Mouse (Mus musculus) neural tube, embryonic 12.5 days (tissue): Measurements from ENCODE around the gene Slc2a3. TPM values are rescaled to one million over a fixed set of nuclear protein-coding genes. Genes with fewer than 3 reads are reported as not detected.

Experiments
- ATAC-seq: fragments of 200-750 bp; cut with Nextera tagmentation; 2 replicates; pipeline ENCODE4 v1.8.0; 2017; ENCODE audit warnings: low read depth, mild to moderate bottlenecking, moderate TSS enrichment, moderate library complexity; ENCODE audit not compliant: low FRiP score
- H3K27ac ChIP-seq: fragments of 300-500 bp; sonication (generic); 2 replicates; pipeline ENCODE4 v1.5.1; 2016
- H3K27me3 ChIP-seq: fragments of 300-500 bp; sonication (generic); replicated peaks from 2 replicates; pipeline ENCODE4 v1.6.1; 2016; ENCODE audit warnings: mild to moderate bottlenecking
- H3K36me3 ChIP-seq: fragments of 300-500 bp; sonication (generic); 2 replicates; pipeline ENCODE4 v1.6.1; 2016; ENCODE audit warnings: mild to moderate bottlenecking
- H3K4me1 ChIP-seq: fragments of 300-500 bp; sonication (generic); 2 replicates; pipeline ENCODE4 v1.6.1; 2016
- H3K4me2 ChIP-seq: fragments of 300-500 bp; sonication (generic); replicated peaks from 2 replicates; pipeline ENCODE4 v1.6.1; 2016; ENCODE audit warnings: mild to moderate bottlenecking
- H3K4me3 ChIP-seq: fragments of 300-500 bp; sonication (generic); 2 replicates; pipeline ENCODE4 v1.5.1; 2016
- H3K9ac ChIP-seq: fragments of 300-500 bp; sonication (generic); 2 replicates; pipeline ENCODE4 v1.6.1; 2016; ENCODE audit warnings: mild to moderate bottlenecking
- H3K9me3 ChIP-seq: fragments of 300-500 bp; sonication (generic); 2 replicates; pipeline ENCODE4 v1.6.1; 2016; ENCODE audit warnings: mild to moderate bottlenecking
- WGBS: fragments of 180-500 bp; shearing (Covaris S2); methylation state at CpG from one replicate; pipeline ENCODE4 v1.1.7; 2016; 5-methylcytosine and 5-hydroxymethylcytosine counted together
- polyA plus RNA-seq: library from polyadenylated mRNA; unstranded; fragments of >200 nt; fragmentation: Nextera tagmentation; extraction: Ambion mirVana; gene quantifications from 2 replicates; pipeline ENCODE4 v1.2.1, GENCODE M21; 2016

Gene Slc2a3
- polyA plus RNA-seq, 1 experiment from 2014 or later: 26.1 TPM

- H3K9me3 ChIP-seq: no peaks in the 10 kb centered on the region
- H3K36me3 ChIP-seq: no peaks in the 10 kb centered on the region
- peak overlapping the region; percentile 95 for H3K4me2 ChIP-seq
- H3K9ac ChIP-seq: peak overlapping the region; percentile 68; the same call in 1 of the 2 replicates
- H3K4me3 ChIP-seq: peak overlapping the region; percentile 51
- 44% methylated on average over 10 of the region's 10 CpGs for WGBS
- ATAC-seq: no peak
- peaks cover 19% of the 10 kb centered on the region for H3K27me3 ChIP-seq
- no peak overlapping the region for H3K27ac ChIP-seq
- peaks cover 4% of the 10 kb centered on the region; the same call in 1 of the 2 replicates for H3K4me1 ChIP-seq
Observed at GRCm38 (mm10) chr6:122800640-122801300, 670 bp downstream of the Slc2a3 start.

GRCm38 (mm10) chr6:122795254-122795935 is 6.0 kb downstream of the Slc2a3 start:
- H3K4me2 ChIP-seq: no peak overlapping the region
- no peaks in the 10 kb centered on the region for H3K4me1 ChIP-seq
- WGBS: 81% methylated on average over 8 of the region's 8 CpGs
- H3K27ac ChIP-seq: no peak overlapping the region
- no peak overlapping the region for H3K9ac ChIP-seq
- ATAC-seq: no peak
- H3K9me3 ChIP-seq: no peaks in the 10 kb centered on the region
- H3K4me3 ChIP-seq: no peak overlapping the region
- no peaks in the 10 kb centered on the region for H3K36me3 ChIP-seq
- no peaks in the 10 kb centered on the region for H3K27me3 ChIP-seq

- WGBS: 37% methylated on average over 5 of the region's 5 CpGs
- H3K4me3 ChIP-seq: no peak overlapping the region
Observed at GRCm38 (mm10) chr6:122786275-122786674, 15.2 kb downstream of the Slc2a3 start.

GRCm38 (mm10) chr6:122784866-122785265 is 16.6 kb downstream of the Slc2a3 start:
- H3K27me3 ChIP-seq: no peaks in the 10 kb centered on the region
- no peak overlapping the region for H3K4me2 ChIP-seq
- 94% methylated on average over 3 of the region's 3 CpGs for WGBS
- H3K4me1 ChIP-seq: no peaks in the 10 kb centered on the region
- H3K4me3 ChIP-seq: no peak overlapping the region
- no peak for ATAC-seq
- H3K27ac ChIP-seq: no peak overlapping the region
- H3K9me3 ChIP-seq: no peaks in the 10 kb centered on the region
- no peaks in the 10 kb centered on the region for H3K36me3 ChIP-seq
- no peak overlapping the region for H3K9ac ChIP-seq

More at GRCm38 (mm10) chr6:122786275-122786674, 15.2 kb downstream of the Slc2a3 start:
- Histone ChIP-seq H3K9ac (no peak overlapping the region), H3K9me3 (no peaks in the 10 kb centered on the region), H3K27me3 (no peaks in the 10 kb centered on the region), H3K36me3 (no peaks in the 10 kb centered on the region), H3K4me2 (no peak overlapping the region), H3K27ac (no peak overlapping the region), H3K4me1 (no peaks in the 10 kb centered on the region)
- no peak for ATAC-seq

- no peak overlapping the region for H3K27ac ChIP-seq
- H3K27me3 ChIP-seq: no peaks in the 10 kb centered on the region
- no peak overlapping the region for H3K4me3 ChIP-seq
- no peaks in the 10 kb centered on the region for H3K4me1 ChIP-seq
- no peaks in the 10 kb centered on the region for H3K36me3 ChIP-seq
- no peak overlapping the region for H3K4me2 ChIP-seq
- H3K9me3 ChIP-seq: no peaks in the 10 kb centered on the region
- no peak for ATAC-seq
- WGBS: 86% methylated on average over 3 of the region's 3 CpGs
- H3K9ac ChIP-seq: no peak overlapping the region
Observed at GRCm38 (mm10) chr6:122782164-122782563, 19.3 kb downstream of the Slc2a3 start.

GRCm38 (mm10) chr6:122781167-122781566 is 20.3 kb downstream of the Slc2a3 start:
- Histone ChIP-seq H3K27ac (no peak overlapping the region), H3K9ac (no peak overlapping the region), H3K4me1 (no peaks in the 10 kb centered on the region), H3K4me3 (no peak overlapping the region), H3K4me2 (no peak overlapping the region), H3K36me3 (no peaks in the 10 kb centered on the region), H3K9me3 (no peaks in the 10 kb centered on the region), H3K27me3 (no peaks in the 10 kb centered on the region)
- 80% methylated on average over 4 of the region's 4 CpGs for WGBS
- ATAC-seq: no peak

GRCm38 (mm10) chr6:122779916-122780315 is 21.5 kb downstream of the Slc2a3 start:
- Histone ChIP-seq H3K4me2 (no peak overlapping the region), H3K27ac (no peak overlapping the region), H3K9ac (no peak overlapping the region), H3K4me3 (no peak overlapping the region), H3K27me3 (no peaks in the 10 kb centered on the region), H3K4me1 (no peaks in the 10 kb centered on the region), H3K36me3 (no peaks in the 10 kb centered on the region), H3K9me3 (no peaks in the 10 kb centered on the region)
- ATAC-seq: no peak
- WGBS: 42% methylated on average over 1 of the region's 1 CpGs

- Histone ChIP-seq H3K4me2 (no peak overlapping the region), H3K27me3 (no peaks in the 10 kb centered on the region), H3K27ac (no peak overlapping the region), H3K36me3 (no peaks in the 10 kb centered on the region), H3K4me3 (no peak overlapping the region), H3K9me3 (no peaks in the 10 kb centered on the region), H3K4me1 (no peaks in the 10 kb centered on the region), H3K9ac (no peak overlapping the region)
- no peak for ATAC-seq
- 86% methylated on average over 7 of the region's 7 CpGs for whole genome bisulfite sequencing
Observed at GRCm38 (mm10) chr6:122776040-122776439, 25.4 kb downstream of the Slc2a3 start.

GRCm38 (mm10) chr6:122774345-122774744 is 27.1 kb downstream of the Slc2a3 start:
- Histone ChIP-seq H3K4me3 (no peak overlapping the region), H3K4me1 (no peaks in the 10 kb centered on the region), H3K27ac (no peak overlapping the region), H3K9me3 (no peaks in the 10 kb centered on the region), H3K9ac (no peak overlapping the region), H3K36me3 (no peaks in the 10 kb centered on the region), H3K27me3 (no peaks in the 10 kb centered on the region), H3K4me2 (no peak overlapping the region)
- ATAC-seq: no peak
- WGBS: 97% methylated on average over 1 of the region's 1 CpGs

GRCm38 (mm10) chr6:122772701-122773100 is 28.7 kb downstream of the Slc2a3 start:
- no peaks in the 10 kb centered on the region for H3K9me3 ChIP-seq
- no peaks in the 10 kb centered on the region; the same call in 1 of the 2 replicates for H3K4me1 ChIP-seq
- ATAC-seq: no peak
- H3K27me3 ChIP-seq: no peaks in the 10 kb centered on the region
- H3K4me2 ChIP-seq: no peak overlapping the region
- no peak overlapping the region for H3K4me3 ChIP-seq
- WGBS: 65% methylated on average over 6 of the region's 6 CpGs
- no peaks in the 10 kb centered on the region for H3K36me3 ChIP-seq
- H3K9ac ChIP-seq: no peak overlapping the region
- no peak overlapping the region for H3K27ac ChIP-seq

- Histone ChIP-seq H3K4me3 (no peak overlapping the region), H3K9me3 (no peaks in the 10 kb centered on the region), H3K27ac (no peak overlapping the region), H3K4me1 (no peaks in the 10 kb centered on the region; the same call in 1 of the 2 replicates), H3K4me2 (no peak overlapping the region), H3K9ac (no peak overlapping the region), H3K27me3 (no peaks in the 10 kb centered on the region), H3K36me3 (no peaks in the 10 kb centered on the region)
- no peak for ATAC-seq
- 92% methylated on average over 11 of the region's 11 CpGs for WGBS
Observed at GRCm38 (mm10) chr6:122770760-122771315, 30.6 kb downstream of the Slc2a3 start.
